Mouse (Mus musculus): ENCODE measurements around the gene Glce. TPM values are rescaled to one million over a fixed set of nuclear protein-coding genes. Genes with fewer than 3 reads are reported as not detected.
A peak's percentile ranks its signal among the peaks of the same experiment; 100 is the strongest.

The Glce gene
- polyA plus RNA-seq, 1 experiment = 0.01 TPM

- Histone ChIP-seq H3K4me3 (replicated peaks) (no peak overlapping the region), H3K9me3 (ENCODE audit: control insufficient read depth, low read length) (no peaks in the 10 kb centered on the region), H3K27me3 (ENCODE audit: control insufficient read depth) (no peaks in the 10 kb centered on the region), H3K4me1 (ENCODE audit: control insufficient read depth) (peaks cover 3% of the 10 kb centered on the region), H3K36me3 (ENCODE audit: control insufficient read depth) (no peaks in the 10 kb centered on the region)
- TF ChIP-seq GATA1 (IDR thresholded peaks at IDR 0.05; ENCODE audit: low read length) (no peak), TAL1 (IDR thresholded peaks at IDR 0.05; ENCODE audit: low read length) (no peak)
Observed at GRCm38 (mm10) chr9:62096603-62097002, 25.9 kb downstream of the Glce start.

GRCm38 (mm10) chr9:62091604-62092003 is 30.9 kb downstream of the Glce start:
- Histone ChIP-seq H3K9me3 (ENCODE audit: control insufficient read depth, low read length) (no peaks in the 10 kb centered on the region), H3K4me3 (replicated peaks) (no peak overlapping the region), H3K4me1 (ENCODE audit: control insufficient read depth) (peaks cover 3% of the 10 kb centered on the region), H3K27me3 (ENCODE audit: control insufficient read depth) (no peaks in the 10 kb centered on the region), H3K36me3 (ENCODE audit: control insufficient read depth) (no peaks in the 10 kb centered on the region)
- TF ChIP-seq TAL1 (IDR thresholded peaks at IDR 0.05; ENCODE audit: low read length) = no peak
- no peak for TF ChIP-seq GATA1 (IDR thresholded peaks at IDR 0.05; ENCODE audit: low read length)

- TF ChIP-seq GATA1 (IDR thresholded peaks at IDR 0.05; ENCODE audit: low read length) (no peak), TAL1 (IDR thresholded peaks at IDR 0.05; ENCODE audit: low read length) (no peak)
- H3K27me3 ChIP-seq (ENCODE audit: control insufficient read depth) = no peaks in the 10 kb centered on the region
- peaks cover 7% of the 10 kb centered on the region for H3K36me3 ChIP-seq (ENCODE audit: control insufficient read depth)
Observed at GRCm38 (mm10) chr9:62085548-62085947, 36.9 kb downstream of the Glce start.

GRCm38 (mm10) chr9:62084896-62085295 is 37.6 kb downstream of the Glce start:
- Histone ChIP-seq H3K4me3 (replicated peaks) (no peak overlapping the region), H3K9me3 (ENCODE audit: control insufficient read depth, low read length) (no peaks in the 10 kb centered on the region), H3K36me3 (ENCODE audit: control insufficient read depth) (peaks cover 7% of the 10 kb centered on the region), H3K4me1 (ENCODE audit: control insufficient read depth) (peaks cover 25% of the 10 kb centered on the region), H3K27me3 (ENCODE audit: control insufficient read depth) (no peaks in the 10 kb centered on the region)
- TF ChIP-seq GATA1 (IDR thresholded peaks at IDR 0.05; ENCODE audit: low read length) (no peak), TAL1 (IDR thresholded peaks at IDR 0.05; ENCODE audit: low read length) (no peak)

More at GRCm38 (mm10) chr9:62085548-62085947, 36.9 kb downstream of the Glce start:
- H3K9me3 ChIP-seq (ENCODE audit: control insufficient read depth, low read length) = no peaks in the 10 kb centered on the region
- no peak overlapping the region for H3K4me3 ChIP-seq (replicated peaks)
- peaks cover 25% of the 10 kb centered on the region for H3K4me1 ChIP-seq (ENCODE audit: control insufficient read depth)

- Histone ChIP-seq H3K9me3 (ENCODE audit: control insufficient read depth, low read length) (no peaks in the 10 kb centered on the region), H3K4me1 (ENCODE audit: control insufficient read depth) (peaks cover 25% of the 10 kb centered on the region), H3K36me3 (ENCODE audit: control insufficient read depth) (peaks cover 7% of the 10 kb centered on the region), H3K4me3 (replicated peaks) (no peak overlapping the region), H3K27me3 (ENCODE audit: control insufficient read depth) (no peaks in the 10 kb centered on the region)
- TF ChIP-seq TAL1 (IDR thresholded peaks at IDR 0.05; ENCODE audit: low read length) (0 out of 3 replicates have a peak, but pooled peaks have one; percentile 25), GATA1 (IDR thresholded peaks at IDR 0.05; ENCODE audit: low read length) (no peak)
Observed at GRCm38 (mm10) chr9:62082986-62083385, 39.5 kb downstream of the Glce start.

GRCm38 (mm10) chr9:62081542-62081941 is 40.9 kb downstream of the Glce start:
- TF ChIP-seq GATA1 (IDR thresholded peaks at IDR 0.05; ENCODE audit: low read length) (no peak), TAL1 (IDR thresholded peaks at IDR 0.05; ENCODE audit: low read length) (no peak)
- H3K4me1 ChIP-seq (ENCODE audit: control insufficient read depth) = peaks cover 30% of the 10 kb centered on the region
- H3K27me3 ChIP-seq (ENCODE audit: control insufficient read depth) = no peaks in the 10 kb centered on the region
- H3K4me3 ChIP-seq (replicated peaks) = no peak overlapping the region
- H3K9me3 ChIP-seq (ENCODE audit: control insufficient read depth, low read length) = no peaks in the 10 kb centered on the region
- peaks cover 7% of the 10 kb centered on the region for H3K36me3 ChIP-seq (ENCODE audit: control insufficient read depth)

- Histone ChIP-seq H3K9me3 (ENCODE audit: control insufficient read depth, low read length) (no peaks in the 10 kb centered on the region), H3K27me3 (ENCODE audit: control insufficient read depth) (no peaks in the 10 kb centered on the region), H3K4me1 (ENCODE audit: control insufficient read depth) (peaks cover 26% of the 10 kb centered on the region), H3K4me3 (replicated peaks) (no peak overlapping the region), H3K36me3 (ENCODE audit: control insufficient read depth) (peaks cover 6% of the 10 kb centered on the region)
- TF ChIP-seq TAL1 (IDR thresholded peaks at IDR 0.05; ENCODE audit: low read length) (no peak), GATA1 (IDR thresholded peaks at IDR 0.05; ENCODE audit: low read length) (no peak)
Observed at GRCm38 (mm10) chr9:62080028-62080760, 42.3 kb downstream of the Glce start.

- Histone ChIP-seq H3K36me3 (ENCODE audit: control insufficient read depth) (peaks cover 3% of the 10 kb centered on the region; the same call in 1 of the 2 replicates), H3K9me3 (ENCODE audit: control insufficient read depth, low read length) (no peaks in the 10 kb centered on the region), H3K4me1 (ENCODE audit: control insufficient read depth) (no peaks in the 10 kb centered on the region), H3K4me3 (replicated peaks) (no peak overlapping the region), H3K27me3 (ENCODE audit: control insufficient read depth) (no peaks in the 10 kb centered on the region)
- TF ChIP-seq TAL1 (IDR thresholded peaks at IDR 0.05; ENCODE audit: low read length) = no peak
Observed at GRCm38 (mm10) chr9:62062234-62062633, 60.2 kb downstream of the Glce start.

- no peak overlapping the region for H3K4me3 ChIP-seq (replicated peaks)
- H3K9me3 ChIP-seq (ENCODE audit: control insufficient read depth, low read length) = no peaks in the 10 kb centered on the region
- H3K36me3 ChIP-seq (ENCODE audit: control insufficient read depth) = peaks cover 3% of the 10 kb centered on the region; the same call in 1 of the 2 replicates
- TF ChIP-seq TAL1 (IDR thresholded peaks at IDR 0.05; ENCODE audit: low read length) (no peak), GATA1 (IDR thresholded peaks at IDR 0.05; ENCODE audit: low read length) (no peak)
- H3K27me3 ChIP-seq (ENCODE audit: control insufficient read depth) = no peaks in the 10 kb centered on the region
- H3K4me1 ChIP-seq (ENCODE audit: control insufficient read depth) = no peaks in the 10 kb centered on the region
Observed at GRCm38 (mm10) chr9:62060431-62060830, 62.0 kb downstream of the Glce start.

All from erythroblast, embryonic 14.5 days (primary cell).